Mouse (Mus musculus) Muller cell, postnatal 12 days (primary cell): ENCODE results near the gene Camkk1.

Source experiments
- DNase-seq: peaks from one replicate; pipeline ENCODE4 v3.0.0-alpha.2; 2015; ENCODE audit errors: inconsistent ontology term

Camkk1 gene

GRCm38 (mm10) chr11:73018471-73019146 lies at the start of gene Camkk1:
Gene Camkk1 (plus strand): TSS chr11:73019008.
- DNase-seq: peak; percentile 98

GRCm38 (mm10) chr11:72974995-72975503 lies 43.8 kb upstream of the Camkk1 start:
- DNase-seq: no peak

GRCm38 (mm10) chr11:72982516-72982915 lies 36.3 kb upstream of the Camkk1 start:
- no peak for DNase-seq

DNA sequence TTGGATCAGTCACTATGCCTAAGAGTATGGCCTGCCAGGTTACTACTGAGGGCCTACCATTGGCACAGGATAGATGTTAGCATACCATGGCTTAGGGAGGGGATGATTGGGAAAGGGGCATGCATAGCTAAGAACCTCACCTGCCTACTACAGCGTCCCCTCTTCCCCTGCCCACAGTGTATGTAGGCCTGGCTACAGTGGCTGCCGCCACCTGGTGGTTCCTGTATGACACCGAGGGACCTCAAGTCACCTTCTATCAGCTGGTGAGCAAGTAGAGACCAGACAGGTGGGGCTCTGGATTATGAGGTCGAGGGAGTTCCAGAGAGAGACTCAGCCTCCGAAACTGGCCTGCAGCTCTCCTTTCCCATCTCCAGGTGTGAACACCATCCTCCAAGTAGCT lies 35.5 kb upstream of the Camkk1 start:
- no peak for DNase-seq

DNA sequence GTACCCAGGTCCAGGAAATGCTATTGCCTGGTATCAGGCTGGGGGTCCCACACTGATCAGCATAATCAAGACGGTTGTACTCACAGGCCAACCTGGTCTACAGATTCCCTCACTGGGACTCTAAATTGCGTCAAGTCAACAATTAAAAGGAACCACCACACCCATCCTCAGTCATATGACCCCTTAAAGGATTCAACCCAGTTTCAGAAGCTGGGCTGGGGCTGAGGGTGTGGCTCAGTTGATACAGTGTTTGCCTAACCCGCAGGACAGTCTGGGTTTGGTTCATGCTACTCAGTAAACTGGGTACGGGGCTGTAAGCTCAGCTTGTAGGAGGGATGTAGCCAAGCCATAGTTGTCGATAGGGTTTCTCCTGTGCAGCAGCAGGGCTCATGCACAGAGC lies 32.1 kb upstream of the Camkk1 start:
- DNase-seq: no peak

GRCm38 (mm10) chr11:72987234-72987633 lies 31.6 kb upstream of the Camkk1 start:
- DNase-seq: no peak

DNA sequence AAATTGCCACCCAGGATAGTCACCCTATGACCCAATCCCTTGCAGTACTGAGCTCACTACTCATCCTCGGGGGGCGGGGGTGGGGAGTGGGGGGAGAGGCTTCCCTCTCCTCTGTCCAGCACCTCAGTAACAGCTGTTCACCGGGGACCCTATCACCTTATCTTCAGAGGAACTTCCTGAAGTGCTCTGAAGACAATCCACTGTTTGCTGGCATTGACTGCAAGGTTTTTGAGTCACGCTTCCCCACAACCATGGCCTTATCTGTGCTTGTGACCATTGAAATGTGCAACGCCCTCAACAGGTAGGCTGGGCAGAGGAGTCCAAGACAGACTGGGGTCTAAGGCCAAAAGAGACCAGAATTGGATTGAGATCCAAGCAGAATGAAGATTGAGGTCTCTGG lies 31.0 kb upstream of the Camkk1 start:
- no peak for DNase-seq

- DNase-seq: no peak
Measured at GRCm38 (mm10) chr11:72989044-72989443, 29.8 kb upstream of the Camkk1 start.

DNA sequence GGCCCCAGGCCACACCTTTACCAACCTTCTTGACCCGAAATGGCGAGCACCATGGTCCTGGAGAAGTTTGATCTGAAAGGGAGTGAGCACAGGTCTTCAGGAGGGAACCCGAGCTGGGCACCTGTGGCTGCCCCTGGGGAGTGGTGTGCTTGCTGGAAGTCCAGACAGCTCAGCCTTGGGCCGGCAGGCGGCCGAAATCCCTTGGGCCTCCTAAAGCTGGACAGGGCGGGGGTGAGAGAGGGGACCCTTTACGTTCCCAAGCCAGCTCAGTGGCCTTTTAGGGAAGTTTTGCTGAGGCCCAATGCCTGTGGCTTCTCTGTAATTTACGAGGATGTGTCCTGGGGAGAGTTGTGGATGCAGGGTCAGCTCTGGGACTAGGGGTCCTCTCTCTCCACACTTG lies 28.1 kb upstream of the Camkk1 start:
- no peak for DNase-seq

GRCm38 (mm10) chr11:72991961-72992360 lies 26.8 kb upstream of the Camkk1 start:
- no peak for DNase-seq

GRCm38 (mm10) chr11:72996346-72996745 lies 22.5 kb upstream of the Camkk1 start:
- DNase-seq: no peak

DNA sequence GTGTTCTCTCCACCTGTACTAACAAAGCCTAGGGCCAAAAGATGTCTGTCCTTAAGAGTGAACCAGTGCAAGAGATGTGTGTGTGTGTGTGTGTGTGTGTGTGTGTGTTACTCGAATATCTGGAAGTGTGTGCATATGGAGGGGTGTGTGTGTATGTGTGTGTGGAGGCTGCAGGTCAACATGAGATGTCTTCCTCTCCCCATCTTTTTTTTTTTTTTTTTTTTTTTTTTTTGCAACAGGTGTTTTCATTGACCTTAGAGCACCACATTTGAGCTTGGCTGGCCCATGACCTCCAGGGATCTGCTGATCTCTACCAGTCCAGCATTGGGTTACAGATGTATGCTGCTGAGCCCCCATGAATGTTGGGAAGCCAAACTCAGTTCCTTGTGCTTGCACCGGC lies 22.0 kb upstream of the Camkk1 start:
- no peak for DNase-seq

GRCm38 (mm10) chr11:72997529-72998326 lies 21.1 kb upstream of the Camkk1 start:
- no peak for DNase-seq

- DNase-seq: no peak
Measured at GRCm38 (mm10) chr11:72998771-72999170, 20.0 kb upstream of the Camkk1 start, which contains the start of gene P2rx1. Gene P2rx1 (plus strand): TSS chr11:72999103.

GRCm38 (mm10) chr11:73001029-73001428 lies 17.8 kb upstream of the Camkk1 start:
- DNase-seq: no peak

DNA sequence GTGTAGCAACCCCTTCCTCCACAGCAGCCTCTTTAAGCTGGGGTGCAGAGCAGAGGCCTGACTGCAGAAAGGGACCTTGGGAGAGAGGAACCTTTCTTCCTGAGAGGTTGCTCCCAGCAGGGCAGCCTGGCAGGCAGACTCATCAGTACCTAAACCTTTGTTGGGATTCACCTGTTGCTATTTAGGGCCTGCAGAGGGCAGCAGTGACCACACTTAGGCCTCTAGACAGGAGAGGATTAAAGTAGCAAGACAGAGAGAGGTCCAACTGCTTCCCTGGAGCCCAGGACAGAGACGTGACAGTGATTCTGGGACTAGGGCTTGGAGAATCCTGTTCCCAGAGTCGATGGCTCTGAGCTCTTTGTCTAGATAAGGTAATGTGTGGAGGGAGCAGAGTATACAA lies 12.4 kb upstream of the Camkk1 start:
- peak; percentile 78 for DNase-seq

DNA sequence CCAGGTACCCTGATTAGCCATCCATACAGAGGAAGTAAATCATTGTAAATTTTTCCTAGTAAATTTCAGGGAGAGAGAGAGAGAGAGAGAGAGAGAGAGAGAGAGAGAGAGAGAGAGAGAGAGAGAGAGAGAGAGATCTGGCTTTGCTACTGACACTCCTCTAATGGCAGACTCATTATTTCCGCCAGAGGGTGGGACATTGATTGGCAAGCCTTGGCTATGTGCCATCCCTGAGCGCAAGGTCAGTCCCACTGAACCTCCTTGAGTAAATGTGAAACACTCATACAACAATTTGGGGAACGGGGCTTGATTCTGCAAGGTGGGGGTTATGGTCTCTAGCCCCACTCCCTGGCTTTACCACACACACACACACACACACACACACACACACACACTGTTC lies 11.7 kb upstream of the Camkk1 start:
- no peak for DNase-seq

DNA sequence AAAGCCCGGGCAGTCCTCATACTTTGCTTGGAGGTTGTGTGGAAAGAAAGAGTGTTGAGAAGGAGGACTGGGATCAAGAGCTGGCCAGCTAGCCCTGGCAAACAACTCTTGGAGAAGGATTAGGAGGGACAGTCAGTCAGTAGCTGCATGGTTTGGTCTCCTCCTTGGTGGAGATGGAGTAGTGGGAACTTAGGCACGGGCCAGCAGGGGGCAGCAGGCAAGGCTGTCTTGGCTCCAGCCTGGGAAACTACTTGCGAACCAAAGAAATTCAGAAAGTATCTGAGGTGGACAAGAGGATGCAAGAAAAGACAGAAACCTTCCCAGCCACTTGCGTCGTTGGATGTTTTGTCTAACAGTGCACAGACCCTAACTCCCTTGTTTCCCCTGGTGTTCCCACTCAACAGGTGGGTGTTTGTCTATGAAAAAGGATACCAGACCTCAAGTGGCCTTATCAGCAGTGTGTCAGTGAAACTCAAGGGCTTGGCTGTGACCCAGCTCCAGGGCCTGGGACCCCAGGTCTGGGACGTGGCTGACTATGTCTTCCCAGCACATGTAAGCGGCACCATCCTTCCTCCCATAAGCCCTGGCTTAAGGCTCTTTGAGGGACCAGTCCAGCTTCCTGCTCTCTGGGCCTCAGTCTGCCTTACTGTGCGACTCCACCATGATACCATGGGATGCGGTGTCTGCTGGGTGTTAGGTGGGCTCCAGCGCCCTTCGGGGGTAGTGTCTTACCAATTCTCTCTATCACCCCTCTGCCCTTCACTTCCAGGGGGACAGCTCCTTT lies 10.9 kb upstream of the Camkk1 start:
- peak; percentile 42 for DNase-seq

- no peak for DNase-seq
Measured at GRCm38 (mm10) chr11:73008826-73009225, 10.0 kb upstream of the Camkk1 start.

- no peak for DNase-seq
Measured at GRCm38 (mm10) chr11:73009531-73010274, 9.1 kb upstream of the Camkk1 start.

DNA sequence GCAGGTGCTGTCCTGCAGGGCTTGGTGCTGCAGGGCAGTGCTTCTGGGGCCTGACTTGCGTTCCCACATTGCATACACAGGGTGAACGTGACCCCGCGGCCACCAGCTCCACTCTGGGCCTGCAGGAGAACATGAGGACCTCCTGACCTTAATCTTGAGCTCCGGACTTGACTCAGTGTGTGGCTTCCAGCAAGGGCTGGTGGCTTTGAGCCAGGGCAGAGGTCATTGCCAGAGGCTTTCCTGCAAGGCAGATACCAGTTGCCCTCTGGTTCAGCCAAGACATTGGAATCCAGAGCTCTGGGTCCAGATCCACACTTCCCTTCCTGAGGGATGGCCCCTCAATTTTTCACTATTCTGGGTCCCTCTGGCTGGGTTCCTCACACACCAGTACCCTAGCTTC lies 4.8 kb upstream of the Camkk1 start:
- no peak for DNase-seq
